Mouse (Mus musculus) layer of hippocampus, postnatal 10 days (tissue): Measurements from ENCODE around the gene Dhrs9. TPM values are rescaled to one million over a fixed set of nuclear protein-coding genes. Genes with fewer than 3 reads are reported as not detected.
A peak's percentile ranks its signal among the peaks of the same experiment; 100 is the strongest.
"Not testable (repeated sequence)": the region's sequence is repeated elsewhere in the genome, so short reads cannot be mapped to it uniquely, and the experiment has no call there.

Source experiments
- DNase-seq, 2 experiments: peaks; one replicate each; pipeline ENCODE4 v3.0.0; 2021; ENCODE audit warnings: low spot score in 2 of 2
- long read RNA-seq: library from polyadenylated mRNA; stranded (forward); transcript quantifications from one replicate; pipeline ENCODE4 v2.0.0, GENCODE M21; 2023
- total RNA-seq, 2 experiments: library from RNA; stranded (reverse); gene quantifications; 2 replicates each; pipeline ENCODE4 v1.2.3; 2021

The Dhrs9 gene
- not detected for total RNA-seq
- long read RNA-seq, result 0 reads

GRCm38 (mm10) chr2:69380281-69380680 is at the start of gene Dhrs9:
Gene Dhrs9, plus strand, starts transcription at chr2:69380445.
- no peak for DNase-seq

- not testable (repeated sequence) for DNase-seq
Observed at GRCm38 (mm10) chr2:69331523-69331922, 48.7 kb upstream of the Dhrs9 start.

GRCm38 (mm10) chr2:69341506-69341905 is 38.7 kb upstream of the Dhrs9 start:
- DNase-seq, result no peak

- no peak for DNase-seq
Observed at GRCm38 (mm10) chr2:69342496-69343221, 37.6 kb upstream of the Dhrs9 start, which contains the start of gene Abcb11. Gene Abcb11, minus strand, starts transcription at chr2:69342616.

GRCm38 (mm10) chr2:69355402-69355801 is 24.8 kb upstream of the Dhrs9 start:
- not testable (repeated sequence) for DNase-seq

- no peak for DNase-seq
Observed at GRCm38 (mm10) chr2:69364831-69365230, 15.4 kb upstream of the Dhrs9 start.

- DNase-seq, result no peak
Observed at GRCm38 (mm10) chr2:69365275-69365674, 15.0 kb upstream of the Dhrs9 start.

GRCm38 (mm10) chr2:69376780-69377179 is 3.5 kb upstream of the Dhrs9 start:
- no peak for DNase-seq

- DNase-seq, result no peak
Observed at GRCm38 (mm10) chr2:69379801-69380200, 444 bp upstream of the Dhrs9 start.

- DNase-seq, result no peak
Observed at GRCm38 (mm10) chr2:69381740-69382139, 1.5 kb downstream of the Dhrs9 start.

GRCm38 (mm10) chr2:69382838-69383237 is 2.6 kb downstream of the Dhrs9 start:
- no peak for DNase-seq

GRCm38 (mm10) chr2:69386118-69386871 is 6.0 kb downstream of the Dhrs9 start:
- no peak for DNase-seq

GRCm38 (mm10) chr2:69393947-69394346 is 13.7 kb downstream of the Dhrs9 start:
- DNase-seq, result no peak

- no peak for DNase-seq
Observed at GRCm38 (mm10) chr2:69395597-69396248, 15.5 kb downstream of the Dhrs9 start.

GRCm38 (mm10) chr2:69396760-69397435 is 16.7 kb downstream of the Dhrs9 start:
- DNase-seq, result no peak

- DNase-seq, result no peak
Observed at GRCm38 (mm10) chr2:69400866-69401604, 20.8 kb downstream of the Dhrs9 start.

- no peak for DNase-seq
Observed at GRCm38 (mm10) chr2:69401891-69402290, 21.6 kb downstream of the Dhrs9 start.

GRCm38 (mm10) chr2:69402309-69402708 is 22.1 kb downstream of the Dhrs9 start:
- DNase-seq, result peak in 1 of 2 experiments; percentile 4

- DNase-seq, result no peak
Observed at GRCm38 (mm10) chr2:69405692-69406091, 25.4 kb downstream of the Dhrs9 start.

GRCm38 (mm10) chr2:69414539-69414938 is 34.3 kb downstream of the Dhrs9 start:
- DNase-seq, result no peak

- no peak for DNase-seq
Observed at GRCm38 (mm10) chr2:69415070-69415469, 34.8 kb downstream of the Dhrs9 start.
